Mouse (Mus musculus): Measurements from ENCODE around the gene Cbx7. TPM values are rescaled to one million over a fixed set of nuclear protein-coding genes. Genes with fewer than 3 reads are reported as not detected.
"Not testable (repeated sequence)": the region's sequence is repeated elsewhere in the genome, so short reads cannot be mapped to it uniquely, and the experiment has no call there.

The Cbx7 gene
- polyA plus RNA-seq, 1 experiment from 2014 or later: 4.2 TPM

GRCm38 (mm10) chr15:79895221-79896079, 75.5 kb downstream of the Cbx7 start:
- H3K4me3 ChIP-seq; H3K27ac ChIP-seq; H3K4me1 ChIP-seq; H3K36me3 ChIP-seq; H3K4me2 ChIP-seq (replicated peaks); H3K9ac ChIP-seq; ATAC-seq (ENCODE audit: low FRiP score); H3K9me3 ChIP-seq (replicated peaks): not testable (repeated sequence)
- WGBS: 91% methylated on average over 11 of the region's 23 CpGs
- peaks cover 20% of the 10 kb centered on the region; the same call in 1 of the 2 replicates for H3K27me3 ChIP-seq

GRCm38 (mm10) chr15:79894343-79894742, 76.6 kb downstream of the Cbx7 start:
- Histone ChIP-seq H3K4me1 (peaks cover 10% of the 10 kb centered on the region), H3K9ac (no peak overlapping the region), H3K36me3 (no peaks in the 10 kb centered on the region), H3K4me2 (replicated peaks) (no peak overlapping the region), H3K4me3 (no peak overlapping the region), H3K9me3 (replicated peaks) (no peaks in the 10 kb centered on the region), H3K27me3 (peaks cover 20% of the 10 kb centered on the region; the same call in 1 of the 2 replicates), H3K27ac (no peak overlapping the region)
- no peak for ATAC-seq (ENCODE audit: low FRiP score)
- 83% methylated on average over 4 of the region's 4 CpGs for WGBS

GRCm38 (mm10) chr15:79893824-79894123, 77.1 kb downstream of the Cbx7 start:
- ATAC-seq (ENCODE audit: low FRiP score): no peak

GRCm38 (mm10) chr15:79892995-79893823, 77.7 kb downstream of the Cbx7 start:
- Histone ChIP-seq H3K27ac (no peak overlapping the region), H3K4me2 (replicated peaks) (peak overlapping the region; percentile 54), H3K36me3 (no peaks in the 10 kb centered on the region), H3K4me1 (peaks cover 10% of the 10 kb centered on the region), H3K4me3 (no peak overlapping the region), H3K27me3 (peaks cover 20% of the 10 kb centered on the region; the same call in 1 of the 2 replicates), H3K9ac (no peak overlapping the region), H3K9me3 (replicated peaks) (no peaks in the 10 kb centered on the region)
- WGBS: 84% methylated on average over 15 of the region's 15 CpGs
- no peak for ATAC-seq (ENCODE audit: low FRiP score)

More at GRCm38 (mm10) chr15:79893824-79894123, 77.1 kb downstream of the Cbx7 start:
- H3K9me3 ChIP-seq (replicated peaks): no peaks in the 10 kb centered on the region
- no peaks in the 10 kb centered on the region for H3K36me3 ChIP-seq
- H3K4me3 ChIP-seq: no peak overlapping the region
- no peak overlapping the region for H3K9ac ChIP-seq
- H3K4me2 ChIP-seq (replicated peaks): no peak overlapping the region
- H3K27me3 ChIP-seq: peaks cover 20% of the 10 kb centered on the region; the same call in 1 of the 2 replicates
- H3K4me1 ChIP-seq: peaks cover 10% of the 10 kb centered on the region
- H3K27ac ChIP-seq: no peak overlapping the region
- 67% methylated on average over 3 of the region's 3 CpGs for WGBS

- peak overlapping the region; percentile 41 for H3K9ac ChIP-seq
- no peaks in the 10 kb centered on the region for H3K36me3 ChIP-seq
- H3K4me3 ChIP-seq: peak overlapping the region; percentile 33
- H3K27ac ChIP-seq: no peak overlapping the region
- H3K4me2 ChIP-seq (replicated peaks): peak overlapping the region; percentile 54
- H3K27me3 ChIP-seq: peaks cover 20% of the 10 kb centered on the region; the same call in 1 of the 2 replicates
- 0% methylated on average over 12 of the region's 12 CpGs for WGBS
- H3K9me3 ChIP-seq (replicated peaks): no peaks in the 10 kb centered on the region
- ATAC-seq (ENCODE audit: low FRiP score): 0 out of 2 replicates have a peak, but pooled peaks have one; percentile 32
- H3K4me1 ChIP-seq: peaks cover 10% of the 10 kb centered on the region
Observed at GRCm38 (mm10) chr15:79892213-79892541, 78.7 kb downstream of the Cbx7 start.

GRCm38 (mm10) chr15:79891436-79892212, 79.3 kb downstream of the Cbx7 start, which contains the start of gene Apobec3:
Apobec3 (plus strand) TSS chr15:79891659.
- WGBS: 2% methylated on average over 20 of the region's 20 CpGs
- H3K9me3 ChIP-seq (replicated peaks): no peaks in the 10 kb centered on the region
- H3K27me3 ChIP-seq: peaks cover 20% of the 10 kb centered on the region; the same call in 1 of the 2 replicates
- no peak for ATAC-seq (ENCODE audit: low FRiP score)
- H3K36me3 ChIP-seq: no peaks in the 10 kb centered on the region
- peaks cover 10% of the 10 kb centered on the region for H3K4me1 ChIP-seq
- H3K27ac ChIP-seq: no peak within 1 kb of the TSS
- H3K9ac ChIP-seq: peak within 1 kb of the TSS; percentile 41
- peak within 1 kb of the TSS; percentile 54 for H3K4me2 ChIP-seq (replicated peaks)
- peak within 1 kb of the TSS; percentile 33 for H3K4me3 ChIP-seq

- Histone ChIP-seq H3K4me1 (peaks cover 4% of the 10 kb centered on the region; the same call in 1 of the 2 replicates), H3K9ac (no peak overlapping the region), H3K4me3 (no peak overlapping the region), H3K27ac (no peak overlapping the region), H3K4me2 (replicated peaks) (no peak overlapping the region), H3K9me3 (replicated peaks) (no peaks in the 10 kb centered on the region), H3K27me3 (no peaks in the 10 kb centered on the region), H3K36me3 (no peaks in the 10 kb centered on the region)
- no peak for ATAC-seq (ENCODE audit: low FRiP score)
- 79% methylated on average over 5 of the region's 5 CpGs for WGBS
Observed at GRCm38 (mm10) chr15:79884820-79885219, 86.1 kb downstream of the Cbx7 start.

GRCm38 (mm10) chr15:79883352-79883822, 87.5 kb downstream of the Cbx7 start:
- Histone ChIP-seq H3K36me3 (no peaks in the 10 kb centered on the region), H3K4me1 (peaks cover 4% of the 10 kb centered on the region; the same call in 1 of the 2 replicates), H3K27me3 (no peaks in the 10 kb centered on the region), H3K4me2 (replicated peaks) (peak overlapping the region; percentile 64), H3K4me3 (peak overlapping the region; percentile 43), H3K9me3 (replicated peaks) (no peaks in the 10 kb centered on the region), H3K9ac (peak overlapping the region; percentile 62), H3K27ac (peak overlapping the region; percentile 90)
- WGBS: under 1% methylated on average over 30 of the region's 30 CpGs
- peak; percentile 91 for ATAC-seq (ENCODE audit: low FRiP score)

DNA sequence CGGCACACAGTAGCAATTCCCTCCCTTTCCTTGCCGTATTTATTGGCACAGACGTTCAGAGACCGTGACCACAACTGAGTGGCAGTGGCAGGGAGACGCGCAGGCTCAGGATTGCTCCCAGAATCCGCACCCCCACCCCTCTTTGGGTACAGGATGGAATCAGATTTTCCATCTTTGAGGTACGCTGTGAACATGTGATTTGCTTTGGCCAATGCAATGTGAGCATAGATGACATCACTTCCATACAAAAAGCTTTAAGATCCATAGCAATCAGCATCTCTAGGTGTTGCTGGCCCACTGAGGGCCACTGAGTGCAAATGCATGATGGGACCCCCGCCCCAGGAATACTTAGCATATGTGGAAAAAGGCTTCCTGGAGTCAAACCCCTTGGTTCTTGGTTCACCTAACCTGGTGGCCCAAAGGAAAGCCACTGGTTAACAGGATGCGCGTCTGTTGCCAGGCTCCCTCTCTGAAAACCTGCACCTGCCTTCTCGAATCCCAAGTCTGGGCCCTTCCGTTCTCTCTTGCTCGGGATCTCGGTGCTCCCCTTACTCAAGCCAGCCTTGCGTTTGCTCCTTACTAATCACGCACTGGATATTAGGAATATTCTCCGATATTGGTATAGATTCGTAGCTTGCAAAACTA, 88.2 kb downstream of the Cbx7 start:
- Histone ChIP-seq H3K27me3 (no peaks in the 10 kb centered on the region), H3K27ac (peak overlapping the region; percentile 90), H3K4me3 (peak overlapping the region; percentile 43), H3K9me3 (replicated peaks) (no peaks in the 10 kb centered on the region), H3K4me1 (peaks cover 4% of the 10 kb centered on the region; the same call in 1 of the 2 replicates), H3K4me2 (replicated peaks) (peak overlapping the region; percentile 64), H3K36me3 (no peaks in the 10 kb centered on the region), H3K9ac (peak overlapping the region; percentile 47; the same call in 1 of the 2 replicates)
- peak; percentile 68 for ATAC-seq (ENCODE audit: low FRiP score)
- WGBS: 29% methylated on average over 19 of the region's 19 CpGs

- H3K9ac ChIP-seq: no peak overlapping the region
- ATAC-seq (ENCODE audit: low FRiP score): no peak
- H3K9me3 ChIP-seq (replicated peaks): no peaks in the 10 kb centered on the region
- WGBS: 81% methylated on average over 3 of the region's 3 CpGs
- no peaks in the 10 kb centered on the region for H3K36me3 ChIP-seq
- H3K27me3 ChIP-seq: no peaks in the 10 kb centered on the region
- no peak overlapping the region for H3K4me3 ChIP-seq
- peaks cover 4% of the 10 kb centered on the region; the same call in 1 of the 2 replicates for H3K4me1 ChIP-seq
- no peak overlapping the region for H3K4me2 ChIP-seq (replicated peaks)
- H3K27ac ChIP-seq: no peak overlapping the region
Observed at GRCm38 (mm10) chr15:79880477-79880876, 90.4 kb downstream of the Cbx7 start.

- no peak overlapping the region for H3K27ac ChIP-seq
- no peak for ATAC-seq (ENCODE audit: low FRiP score)
- no peak overlapping the region for H3K4me3 ChIP-seq
- H3K4me2 ChIP-seq (replicated peaks): no peak overlapping the region
- H3K27me3 ChIP-seq: no peaks in the 10 kb centered on the region
- no peak overlapping the region for H3K9ac ChIP-seq
- no peaks in the 10 kb centered on the region for H3K36me3 ChIP-seq
- H3K4me1 ChIP-seq: peaks cover 4% of the 10 kb centered on the region; the same call in 1 of the 2 replicates
- H3K9me3 ChIP-seq (replicated peaks): no peaks in the 10 kb centered on the region
- whole genome bisulfite sequencing: 65% methylated on average over 13 of the region's 13 CpGs
Observed at GRCm38 (mm10) chr15:79879319-79879718, 91.6 kb downstream of the Cbx7 start.

Data from hindbrain, embryonic 12.5 days (tissue).